9 mouse cellular contexts compared by ENCODE assay signal in genomic region chr6:124746296-124746605, GRCm38 (mm10). TPM values are rescaled to one million over a fixed set of nuclear protein-coding genes. Genes with fewer than 3 reads are reported as not detected.
DNase-seq lines count a peak whose midpoint lies in the region; ATAC-seq and TF ChIP-seq lines count a peak whose summit lies in the region.
"Had no signal": no experiment of that assay in that cellular context is flagged by ENCODE, and none has a peak within 500 bp of the region (broad histone marks: within the 10 kb centered on the region; RNA-seq: fewer than 3 reads in every experiment).

No protein-coding gene starts in this region.

- peak overlapping the region; percentile 84 for H3K9ac ChIP-seq in limb, embryonic 11.5 days (ENCODE audit: low read length)

- WGBS in limb, embryonic 11.5 days, result 20% methylated on average over 8 of the region's 8 CpGs
- WGBS in olfactory bulb, adult 2 months, result 9% methylated on average over 8 of the region's 8 CpGs

- no peaks in the 10 kb centered on the region for H3K27me3 ChIP-seq in megakaryocyte, embryonic 14.5 days (replicated peaks)
- H3K27me3 ChIP-seq in limb, embryonic 11.5 days (ENCODE audit: control insufficient read depth, insufficient read depth, low read length), result no peaks in the 10 kb centered on the region

- ATAC-seq in megakaryocyte, adult 5-6 weeks (ENCODE audit: poor library complexity, severe bottlenecking), result no peak
- ATAC-seq in limb, embryonic 11.5 days (ENCODE audit: insufficient number of reproducible peaks, low FRiP score, low TSS enrichment, low read depth), result no peak; the same call in 1 of the 2 replicates

- peaks cover 53% of the 10 kb centered on the region for H3K36me3 ChIP-seq in megakaryocyte, embryonic 14.5 days (replicated peaks; ENCODE audit: low read length)
- peaks cover 32% of the 10 kb centered on the region for H3K36me3 ChIP-seq in limb, embryonic 11.5 days (ENCODE audit: control insufficient read depth, insufficient read depth, low read length)

- no peaks in the 10 kb centered on the region for H3K9me3 ChIP-seq in megakaryocyte, embryonic 14.5 days
- no peaks in the 10 kb centered on the region for H3K9me3 ChIP-seq in limb, embryonic 11.5 days (ENCODE audit: control insufficient read depth, low read length)

- TF ChIP-seq POLR2A in olfactory bulb, adult 2 months (IDR thresholded peaks at IDR 0.05; ENCODE audit: insufficient read depth, low read depth, low read length), result no peak

- H3K4me2 ChIP-seq in limb, embryonic 11.5 days (ENCODE audit: low read depth, severe bottlenecking), result peak overlapping the region; percentile 97

- peak; percentile 18 for DNase-seq in embryo, embryonic 10.5 days (ENCODE audit: low spot score)
- DNase-seq in embryo, embryonic 11 days, result no peak
- DNase-seq in limb, embryonic 11.5 days (ENCODE audit: low spot score), result no peak
- DNase-seq in frontal cortex, postnatal 14 days (ENCODE audit: low spot score in 2 of 2), result no peak
- DNase-seq in natural killer cell, adult 2 months (ENCODE audit: low spot score in 2 of 2), result no peak
- DNase-seq: left cerebral cortex, postnatal 4 days had no signal

- H3K4me3 ChIP-seq in megakaryocyte, embryonic 14.5 days (replicated peaks), result peak overlapping the region; percentile 95
- peak overlapping the region; percentile 54 for H3K4me3 ChIP-seq in limb, embryonic 11.5 days (ENCODE audit: low read depth, low read length)
- H3K4me3 ChIP-seq in olfactory bulb, adult 2 months (ENCODE audit: insufficient read depth, low read depth, low read length), result peak overlapping the region; percentile 60

- peak overlapping the region; percentile 75; the same call in 1 of the 2 replicates for H3K27ac ChIP-seq in limb, embryonic 11.5 days (replicated peaks; ENCODE audit: low read depth, low read length)
- H3K27ac ChIP-seq in olfactory bulb, adult 2 months (ENCODE audit: insufficient read depth, low read depth, low read length), result peak overlapping the region; percentile 76

- TF ChIP-seq CTCF in olfactory bulb, adult 2 months (IDR thresholded peaks at IDR 0.05; ENCODE audit: insufficient read depth, low read depth, low read length), result no peak

- peaks cover 50% of the 10 kb centered on the region for H3K4me1 ChIP-seq in megakaryocyte, embryonic 14.5 days
- H3K4me1 ChIP-seq in limb, embryonic 11.5 days (ENCODE audit: control insufficient read depth, insufficient read depth, low read length), result peaks cover 23% of the 10 kb centered on the region
- H3K4me1 ChIP-seq in olfactory bulb, adult 2 months (ENCODE audit: control insufficient read depth, insufficient read depth, low read length), result peaks cover 43% of the 10 kb centered on the region

RNA-seq across cellular contexts. Expression of gene Grcc10, which starts 5.1 kb away (rescaled TPM):
- polyA plus RNA-seq in megakaryocyte, embryonic 14.5 days (2012; ENCODE audit: insufficient read depth, low replicate concordance), result 11.7 and 65.2 TPM in 2 replicates
- total RNA-seq in megakaryocyte, adult 5-6 weeks (2015), result 177 and 203 TPM in 2 replicates
- 121 and 136 TPM in 2 replicates for total RNA-seq in megakaryocyte, adult 5-6 weeks (2017)
- 491 and 549 TPM in 2 replicates for polyA plus RNA-seq in limb, embryonic 11.5 days (2014; fragmentation: Nextera tagmentation; extraction: Ambion mirVana)
- 1,072 TPM in 1 of 2 replicates, not detected in the other for polyA plus RNA-seq in olfactory bulb, adult 2 months (2012; ENCODE audit: insufficient read depth, insufficient read length, low replicate concordance, missing spikeins)

RNA-seq across cellular contexts. Expression of gene Ptpn6, which starts 7.7 kb away (rescaled TPM):
- 19.9 and 20.1 TPM in 2 replicates for polyA plus RNA-seq in megakaryocyte, embryonic 14.5 days (2012; ENCODE audit: insufficient read depth, low replicate concordance)
- 308 and 336 TPM in 2 replicates for total RNA-seq in megakaryocyte, adult 5-6 weeks (2015)
- total RNA-seq in megakaryocyte, adult 5-6 weeks (2017), result 1,009 and 1,024 TPM in 2 replicates
- 7.8 and 8.7 TPM in 2 replicates for polyA plus RNA-seq in limb, embryonic 11.5 days (2014; fragmentation: Nextera tagmentation; extraction: Ambion mirVana)
- not detected in 2 replicates for polyA plus RNA-seq in olfactory bulb, adult 2 months (2012; ENCODE audit: insufficient read depth, insufficient read length, low replicate concordance, missing spikeins)

RNA-seq across cellular contexts. Expression of gene Gm45234, which starts 9.6 kb away (rescaled TPM):
- 43.0 TPM in 1 of 2 replicates, not detected in the other for polyA plus RNA-seq in megakaryocyte, embryonic 14.5 days (2012; ENCODE audit: insufficient read depth, low replicate concordance)
- not detected in 2 replicates for total RNA-seq in megakaryocyte, adult 5-6 weeks (2015)
- total RNA-seq in megakaryocyte, adult 5-6 weeks (2017), result not detected in 2 replicates
- 0.13 TPM in 1 of 2 replicates, not detected in the other for polyA plus RNA-seq in limb, embryonic 11.5 days (2014; fragmentation: Nextera tagmentation; extraction: Ambion mirVana)
- not detected in 2 replicates for polyA plus RNA-seq in olfactory bulb, adult 2 months (2012; ENCODE audit: insufficient read depth, insufficient read length, low replicate concordance, missing spikeins)
- total RNA-seq: left cerebral cortex, postnatal 4 days had no signal

RNA-seq across cellular contexts. Expression of gene Atn1, which starts 10.1 kb away (rescaled TPM):
- 38.5 and 97.6 TPM in 2 replicates for polyA plus RNA-seq in megakaryocyte, embryonic 14.5 days (2012; ENCODE audit: insufficient read depth, low replicate concordance)
- 25.7 and 29.8 TPM in 2 replicates for total RNA-seq in megakaryocyte, adult 5-6 weeks (2015)
- total RNA-seq in megakaryocyte, adult 5-6 weeks (2017), result 3.0 and 10.9 TPM in 2 replicates
- 13.1 and 14.0 TPM in 2 replicates for polyA plus RNA-seq in limb, embryonic 11.5 days (2014; fragmentation: Nextera tagmentation; extraction: Ambion mirVana)
- not detected in 2 replicates for polyA plus RNA-seq in olfactory bulb, adult 2 months (2012; ENCODE audit: insufficient read depth, insufficient read length, low replicate concordance, missing spikeins)

RNA-seq across cellular contexts. Expression of gene Eno2, which starts 23.2 kb away (rescaled TPM):
- 5.8 and 6.2 TPM in 2 replicates for polyA plus RNA-seq in megakaryocyte, embryonic 14.5 days (2012; ENCODE audit: insufficient read depth, low replicate concordance)
- total RNA-seq in megakaryocyte, adult 5-6 weeks (2015), result not detected in 2 replicates
- not detected in 2 replicates for total RNA-seq in megakaryocyte, adult 5-6 weeks (2017)
- polyA plus RNA-seq in limb, embryonic 11.5 days (2014; fragmentation: Nextera tagmentation; extraction: Ambion mirVana), result 1.8 and 3.0 TPM in 2 replicates
- polyA plus RNA-seq in olfactory bulb, adult 2 months (2012; ENCODE audit: insufficient read depth, insufficient read length, low replicate concordance, missing spikeins), result 916 and 939 TPM in 2 replicates

Comparison
In these comparisons a context has a peak if more than half of its experiments do, and no peak if none do; other contexts are left out.
1. RNA of gene Ptpn6, which starts 7.7 kb away (polyA plus RNA-seq): not detected in olfactory bulb, adult 2 months; 19.9 to 20.1 TPM in megakaryocyte, embryonic 14.5 days and 7.8 to 8.7 TPM in limb, embryonic 11.5 days; every median in the first group is over 10 times any median in the second.
2. Peak in every context shown above with its lines, with median percentiles within 50 percentile points of each other: H3K4me3 ChIP-seq.